ENCODE assay signal across 8 mouse cellular contexts in genomic region chr12:17176041-17176756, GRCm38 (mm10). TPM values are rescaled to one million over a fixed set of nuclear protein-coding genes. Genes with fewer than 3 reads are reported as not detected.
DNase-seq lines count a peak whose midpoint lies in the region; ATAC-seq and TF ChIP-seq lines count a peak whose summit lies in the region.

No protein-coding gene starts in this region.

- peak overlapping the region; percentile 43 for H3K4me3 ChIP-seq in ES-Bruce4 (ENCODE audit: low read depth, low read length)
- H3K4me3 ChIP-seq in forebrain, embryonic 11.5 days (ENCODE audit: low read depth, low read length), result peak overlapping the region; percentile 52
- H3K4me3 ChIP-seq in hindbrain, postnatal 0 days (ENCODE audit: low read length), result peak overlapping the region; percentile 51

- H3K9ac ChIP-seq in ES-Bruce4 (ENCODE audit: low read depth, poor library complexity, severe bottlenecking), result 0 out of 2 replicates have a peak overlapping the region, but pooled peaks have one; percentile 13
- H3K9ac ChIP-seq in forebrain, embryonic 11.5 days (ENCODE audit: low read length), result peak overlapping the region; percentile 65
- H3K9ac ChIP-seq in hindbrain, postnatal 0 days (replicated peaks; ENCODE audit: low read length), result peak overlapping the region; percentile 52

- TF ChIP-seq POLR2A in ES-Bruce4 (IDR thresholded peaks at IDR 0.05; ENCODE audit: insufficient read depth, low read length), result no peak

- H3K4me1 ChIP-seq in ES-Bruce4 (ENCODE audit: control insufficient read depth, insufficient read depth, low read length), result peaks cover 3% of the 10 kb centered on the region
- peaks cover 3% of the 10 kb centered on the region; the same call in 1 of the 2 replicates for H3K4me1 ChIP-seq in forebrain, embryonic 11.5 days (replicated peaks; ENCODE audit: control insufficient read depth, insufficient read depth, low read length)
- H3K4me1 ChIP-seq in hindbrain, postnatal 0 days (ENCODE audit: insufficient read depth, low read length), result 0 out of 2 replicates have a peak, but pooled peaks cover 4% of the 10 kb centered on the region

- peak; percentile 82 for ATAC-seq in forebrain, embryonic 11.5 days (replicated peaks; ENCODE audit: low FRiP score)
- ATAC-seq in hindbrain, postnatal 0 days, result peak; percentile 88

- peak; percentile 60 for DNase-seq in WW6 (ENCODE audit: low read depth, low spot score)
- DNase-seq in forebrain, embryonic 11.5 days (ENCODE audit: low spot score), result peak; percentile 83
- DNase-seq in hindbrain, postnatal 0 days (ENCODE audit: low spot score), result peak; percentile 87
- DNase-seq in left cerebral cortex, adult 11 months (ENCODE audit: low spot score), result peak; percentile 53
- DNase-seq in lung, postnatal 10 days, result peak; percentile 38
- peak; percentile 76 for DNase-seq in right cerebral cortex, postnatal 14 days
- no peak for DNase-seq in adipocyte (ENCODE audit: low spot score)

- WGBS in forebrain, embryonic 11.5 days, result under 1% methylated on average over 54 of the region's 54 CpGs
- WGBS in hindbrain, postnatal 0 days, result under 1% methylated on average over 54 of the region's 54 CpGs

- no peaks in the 10 kb centered on the region for H3K36me3 ChIP-seq in ES-Bruce4 (ENCODE audit: control insufficient read depth, insufficient read depth, low read length, poor library complexity, severe bottlenecking)
- no peaks in the 10 kb centered on the region for H3K36me3 ChIP-seq in forebrain, embryonic 11.5 days (ENCODE audit: control insufficient read depth, insufficient read depth, low read length)
- H3K36me3 ChIP-seq in hindbrain, postnatal 0 days (ENCODE audit: insufficient read depth, low read length), result no peaks in the 10 kb centered on the region

- 0 out of 2 replicates have a peak, but pooled peaks have one; percentile 18 for TF ChIP-seq EP300 in ES-Bruce4 (IDR thresholded peaks at IDR 0.05; ENCODE audit: insufficient read depth, low read depth, low read length)

- H3K27me3 ChIP-seq in ES-Bruce4 (ENCODE audit: control insufficient read depth, insufficient read depth, low read length, poor library complexity, severe bottlenecking), result no peaks in the 10 kb centered on the region; the same call in 1 of the 2 replicates
- H3K27me3 ChIP-seq in forebrain, embryonic 11.5 days (ENCODE audit: control insufficient read depth, insufficient read depth, low read length), result peaks cover 23% of the 10 kb centered on the region
- no peaks in the 10 kb centered on the region for H3K27me3 ChIP-seq in hindbrain, postnatal 0 days (ENCODE audit: insufficient read depth, low read length)

- H3K4me2 ChIP-seq in forebrain, embryonic 11.5 days (ENCODE audit: low read depth, low read length, severe bottlenecking), result peak overlapping the region; percentile 82
- peak overlapping the region; percentile 85 for H3K4me2 ChIP-seq in hindbrain, postnatal 0 days (ENCODE audit: low read depth, low read length)

- TF ChIP-seq CTCF in ES-Bruce4 (IDR thresholded peaks at IDR 0.05; ENCODE audit: low read depth, low read length), result peak; percentile 23
- TF ChIP-seq CTCF in hindbrain, postnatal 0 days (IDR thresholded peaks at IDR 0.05; ENCODE audit: low read depth), result peak; percentile 76

- no peak overlapping the region for H3K27ac ChIP-seq in ES-Bruce4 (ENCODE audit: insufficient read depth, low read length)
- no peak overlapping the region for H3K27ac ChIP-seq in forebrain, embryonic 11.5 days (ENCODE audit: low read depth, low read length)
- peak overlapping the region; percentile 49; the same call in 1 of the 2 replicates for H3K27ac ChIP-seq in hindbrain, postnatal 0 days

- H3K9me3 ChIP-seq in ES-Bruce4 (replicated peaks; ENCODE audit: control insufficient read depth, insufficient read depth, low read length, poor library complexity, severe bottlenecking), result no peaks in the 10 kb centered on the region
- H3K9me3 ChIP-seq in forebrain, embryonic 11.5 days (ENCODE audit: control insufficient read depth, low read length), result no peaks in the 10 kb centered on the region
- H3K9me3 ChIP-seq in hindbrain, postnatal 0 days (ENCODE audit: low read length), result no peaks in the 10 kb centered on the region

RNA-seq across cellular contexts. Expression of gene Kcnf1, which starts 0.5 kb away (rescaled TPM):
- polyA plus RNA-seq in ES-Bruce4 (2011; ENCODE audit: insufficient read depth, insufficient read length, low read depth, missing spikeins), result 0.18 and 0.25 TPM in 2 replicates
- polyA plus RNA-seq in forebrain, embryonic 11.5 days (2014; fragmentation: Nextera tagmentation; extraction: Ambion mirVana), result 0.80 and 0.84 TPM in 2 replicates
- total RNA-seq in hindbrain, postnatal 0 days (2014; rRNA removed), result 8.9 and 10.5 TPM in 2 replicates
- 3.0 and 3.3 TPM in 2 replicates for polyA plus RNA-seq in hindbrain, postnatal 0 days (2015; fragmentation: Nextera tagmentation; extraction: Ambion mirVana)

Comparison
In these comparisons a context has a peak if more than half of its experiments do, and no peak if none do; other contexts are left out.
1. H3K9ac ChIP-seq: peak in every context shown above with its lines; median percentile 65 in forebrain, embryonic 11.5 days; 52 in hindbrain, postnatal 0 days; 13 in ES-Bruce4.